In genomic region chr11:99275624-99276023, GRCm38 (mm10) we compare ENCODE assay signal across 31 mouse cellular contexts. TPM values are rescaled to one million over a fixed set of nuclear protein-coding genes. Genes with fewer than 3 reads are reported as not detected.
DNase-seq lines count a peak whose midpoint lies in the region; ATAC-seq and TF ChIP-seq lines count a peak whose summit lies in the region.
"Had no signal": no experiment of that assay in that cellular context is flagged by ENCODE, and none has a peak within 500 bp of the region (broad histone marks: within the 10 kb centered on the region; RNA-seq: fewer than 3 reads in every experiment).

No protein-coding gene starts in this region.

- H3K9ac ChIP-seq in liver, adult 2 months (ENCODE audit: low read depth, low read length): no peak overlapping the region
- H3K9ac ChIP-seq in liver, embryonic 11.5 days (ENCODE audit: low read depth, low read length): no peak overlapping the region
- no peak overlapping the region for H3K9ac ChIP-seq in liver, embryonic 15.5 days
- no peak overlapping the region for H3K9ac ChIP-seq in liver, postnatal 0 days (replicated peaks)
- H3K9ac ChIP-seq: embryonic facial prominence, embryonic 13.5 days; embryonic facial prominence, embryonic 15.5 days; forebrain, embryonic 12.5 days had no signal

- no peak for TF ChIP-seq CTCF in liver, adult 2 months (IDR thresholded peaks at IDR 0.05; ENCODE audit: low read depth, low read length)
- TF ChIP-seq CTCF in liver, postnatal 0 days (IDR thresholded peaks at IDR 0.05; ENCODE audit: low read depth): no peak

- no peak for TF ChIP-seq POLR2A in liver, adult 2 months (IDR thresholded peaks at IDR 0.05; ENCODE audit: extremely low read depth, insufficient read depth, low read length)

- no peaks in the 10 kb centered on the region for H3K9me3 ChIP-seq in liver, embryonic 11.5 days (ENCODE audit: control insufficient read depth, low read length)
- no peaks in the 10 kb centered on the region for H3K9me3 ChIP-seq in liver, embryonic 15.5 days (replicated peaks)
- H3K9me3 ChIP-seq in liver, postnatal 0 days (ENCODE audit: low read length): no peaks in the 10 kb centered on the region
- H3K9me3 ChIP-seq: embryonic facial prominence, embryonic 13.5 days; embryonic facial prominence, embryonic 15.5 days; forebrain, embryonic 10.5 days; forebrain, embryonic 12.5 days had no signal

- TF ChIP-seq EP300 in liver, postnatal 0 days (IDR thresholded peaks at IDR 0.05; ENCODE audit: low read depth): no peak

- no peak overlapping the region for H3K27ac ChIP-seq in liver, adult 2 months (replicated peaks; ENCODE audit: insufficient read depth, low read depth, low read length)
- no peak overlapping the region; the same call in 1 of the 2 replicates for H3K27ac ChIP-seq in liver, embryonic 11.5 days (ENCODE audit: low read depth, low read length)
- H3K27ac ChIP-seq in liver, embryonic 15.5 days (replicated peaks): no peak overlapping the region
- peak overlapping the region; percentile 55; the same call in 1 of the 2 replicates for H3K27ac ChIP-seq in liver, postnatal 0 days (ENCODE audit: low read depth)
- H3K27ac ChIP-seq: embryonic facial prominence, embryonic 13.5 days; embryonic facial prominence, embryonic 15.5 days; forebrain, embryonic 10.5 days; forebrain, embryonic 12.5 days had no signal

- no peaks in the 10 kb centered on the region for H3K36me3 ChIP-seq in liver, adult 2 months (ENCODE audit: control insufficient read depth, insufficient read depth, low read length)
- no peaks in the 10 kb centered on the region for H3K36me3 ChIP-seq in liver, embryonic 11.5 days (ENCODE audit: control insufficient read depth, insufficient read depth, low read length)
- H3K36me3 ChIP-seq in liver, embryonic 15.5 days (replicated peaks): no peaks in the 10 kb centered on the region
- H3K36me3 ChIP-seq in liver, postnatal 0 days (replicated peaks; ENCODE audit: insufficient read depth, low read length): no peaks in the 10 kb centered on the region
- H3K36me3 ChIP-seq: embryonic facial prominence, embryonic 13.5 days; embryonic facial prominence, embryonic 15.5 days; forebrain, embryonic 10.5 days; forebrain, embryonic 12.5 days had no signal

- 48% methylated on average over 6 of the region's 6 CpGs for WGBS in liver, adult 2 months
- WGBS in liver, embryonic 11.5 days: 71% methylated on average over 6 of the region's 6 CpGs
- 58% methylated on average over 6 of the region's 6 CpGs for WGBS in liver, embryonic 15.5 days (ENCODE audit: insufficient replicate concordance)
- 55% methylated on average over 6 of the region's 6 CpGs for WGBS in liver, postnatal 0 days (ENCODE audit: insufficient replicate concordance)

- ATAC-seq in liver, embryonic 11.5 days (replicated peaks; ENCODE audit: low FRiP score): no peak
- peak; percentile 69 for ATAC-seq in liver, embryonic 15.5 days (ENCODE audit: insufficient read depth)
- peak; percentile 93 for ATAC-seq in liver, postnatal 0 days
- ATAC-seq: CD4-positive, CD25-positive, alpha-beta regulatory T cell, adult 4 months; forebrain, embryonic 14.5 days; forebrain, embryonic 16.5 days had no signal

- H3K4me2 ChIP-seq in liver, embryonic 11.5 days: no peak overlapping the region
- no peak overlapping the region for H3K4me2 ChIP-seq in liver, embryonic 15.5 days
- no peak overlapping the region for H3K4me2 ChIP-seq in liver, postnatal 0 days (ENCODE audit: low read depth, low read length)
- H3K4me2 ChIP-seq: embryonic facial prominence, embryonic 13.5 days; embryonic facial prominence, embryonic 15.5 days; forebrain, embryonic 12.5 days had no signal

- no peaks in the 10 kb centered on the region for H3K79me2 ChIP-seq in liver, adult 2 months (ENCODE audit: control insufficient read depth, insufficient read depth, low read length)

- no peaks in the 10 kb centered on the region for H3K27me3 ChIP-seq in liver, adult 2 months (ENCODE audit: control insufficient read depth, insufficient read depth, low read length)
- no peaks in the 10 kb centered on the region for H3K27me3 ChIP-seq in liver, embryonic 11.5 days (replicated peaks; ENCODE audit: control insufficient read depth, insufficient read depth, low read length)
- no peaks in the 10 kb centered on the region for H3K27me3 ChIP-seq in liver, embryonic 15.5 days
- no peaks in the 10 kb centered on the region for H3K27me3 ChIP-seq in liver, postnatal 0 days (ENCODE audit: insufficient read depth, low read length)
- H3K27me3 ChIP-seq: embryonic facial prominence, embryonic 13.5 days; forebrain, embryonic 12.5 days had no signal

- 0 out of 2 replicates have a peak, but pooled peaks cover 2% of the 10 kb centered on the region for H3K4me1 ChIP-seq in liver, adult 2 months (ENCODE audit: control insufficient read depth, insufficient read depth, low read length)
- H3K4me1 ChIP-seq in liver, embryonic 11.5 days (replicated peaks; ENCODE audit: control insufficient read depth, insufficient read depth, low read length): no peaks in the 10 kb centered on the region
- no peaks in the 10 kb centered on the region for H3K4me1 ChIP-seq in liver, embryonic 15.5 days (replicated peaks)
- no peaks in the 10 kb centered on the region for H3K4me1 ChIP-seq in liver, postnatal 0 days (ENCODE audit: insufficient read depth)
- H3K4me1 ChIP-seq: forebrain, embryonic 10.5 days; forebrain, embryonic 12.5 days had no signal

- no peak overlapping the region for H3K4me3 ChIP-seq in liver, adult 2 months (ENCODE audit: insufficient read depth, low read depth, low read length)
- H3K4me3 ChIP-seq in liver, embryonic 11.5 days (ENCODE audit: low read depth, low read length): no peak overlapping the region
- no peak overlapping the region for H3K4me3 ChIP-seq in liver, embryonic 15.5 days (replicated peaks)
- H3K4me3 ChIP-seq in liver, postnatal 0 days (ENCODE audit: low read depth, low read length): no peak overlapping the region
- H3K4me3 ChIP-seq: embryonic facial prominence, embryonic 13.5 days; embryonic facial prominence, embryonic 15.5 days; erythroblast, embryonic 14.5 days; forebrain, embryonic 10.5 days; forebrain, embryonic 12.5 days had no signal

- DNase-seq in liver, adult 2 months (ENCODE audit: extremely low read depth, low read depth, low spot score): peak; percentile 25
- no peak for DNase-seq in liver, embryonic 11.5 days (ENCODE audit: low spot score)
- DNase-seq in liver: no peak
- DNase-seq in liver, postnatal 0 days: peak; percentile 27
- no peak for DNase-seq in kidney, postnatal 10 days
- DNase-seq: adrenal gland, adult 2 months; adrenal gland, postnatal 10 days; adrenal gland, postnatal 25 days; B cell, adult 2 months; cerebellum, adult 11 months; cerebellum, adult 18-20 months; cerebellum, adult 8-10 months; cerebellum, adult 9-11 months; cerebellum, postnatal 14 days; cerebellum, postnatal 36 days; embryo, embryonic 11 days had no signal

RNA-seq across cellular contexts. Expression of gene Krt24, which starts 9.4 kb away (rescaled TPM):
- not detected in 2 replicates for total RNA-seq in liver, adult 2 months (2014; rRNA removed)
- not detected in 2 replicates for polyA plus RNA-seq in liver, adult 2 months (2012; rRNA removed)
- not detected in 2 replicates for polyA plus RNA-seq in liver, embryonic 11.5 days (2014; fragmentation: Nextera tagmentation; extraction: Ambion mirVana)
- polyA plus RNA-seq in liver, embryonic 15.5 days (2015; fragmentation: Nextera tagmentation; extraction: Ambion mirVana): not detected in 2 replicates
- not detected in 2 replicates for polyA plus RNA-seq in liver, postnatal 0 days (2015; fragmentation: Nextera tagmentation; extraction: Ambion mirVana)
- total RNA-seq: adrenal gland, adult 2 months; adrenal gland, postnatal 10 days; adrenal gland, postnatal 25 days; adrenal gland, postnatal 4 days; CH12.LX; common myeloid progenitor, adult 5-6 weeks; ES-E14; MEL had no signal
- polyA plus RNA-seq: adrenal gland, adult 2 months; CD4-positive, CD25-positive, alpha-beta regulatory T cell, adult 4 months; erythroblast, embryonic 14.5 days; forebrain, embryonic 10.5 days; forebrain, embryonic 12.5 days; forebrain, embryonic 14.5 days had no signal

RNA-seq across cellular contexts. Expression of gene Krt222, which starts 31.7 kb away (rescaled TPM):
- total RNA-seq in liver, adult 2 months (2014; rRNA removed): 0.07 and 0.09 TPM in 2 replicates
- not detected in 2 replicates for polyA plus RNA-seq in liver, adult 2 months (2012; rRNA removed)
- polyA plus RNA-seq in liver, embryonic 11.5 days (2014; fragmentation: Nextera tagmentation; extraction: Ambion mirVana): 0.14 and 0.61 TPM in 2 replicates
- 0.06 and 0.07 TPM in 2 replicates for polyA plus RNA-seq in liver, embryonic 15.5 days (2015; fragmentation: Nextera tagmentation; extraction: Ambion mirVana)
- polyA plus RNA-seq in liver, postnatal 0 days (2015; fragmentation: Nextera tagmentation; extraction: Ambion mirVana): 0.39 and 0.55 TPM in 2 replicates
- total RNA-seq: common myeloid progenitor, adult 5-6 weeks; MEL had no signal

RNA-seq across cellular contexts. Expression of gene Smarce1, which starts 44.8 kb away (rescaled TPM):
- 25.5 and 35.9 TPM in 2 replicates for total RNA-seq in liver, adult 2 months (2014; rRNA removed)
- polyA plus RNA-seq in liver, adult 2 months (2012; rRNA removed): 8.7 and 11.9 TPM in 2 replicates
- 145 and 150 TPM in 2 replicates for polyA plus RNA-seq in liver, embryonic 11.5 days (2014; fragmentation: Nextera tagmentation; extraction: Ambion mirVana)
- 62.2 and 66.5 TPM in 2 replicates for polyA plus RNA-seq in liver, embryonic 15.5 days (2015; fragmentation: Nextera tagmentation; extraction: Ambion mirVana)
- polyA plus RNA-seq in liver, postnatal 0 days (2015; fragmentation: Nextera tagmentation; extraction: Ambion mirVana): 57.4 and 61.0 TPM in 2 replicates

RNA-seq across cellular contexts. Expression of gene Krt25, which starts 47.1 kb away (rescaled TPM):
- not detected in 2 replicates for total RNA-seq in liver, adult 2 months (2014; rRNA removed)
- polyA plus RNA-seq in liver, adult 2 months (2012; rRNA removed): not detected in 2 replicates
- polyA plus RNA-seq in liver, embryonic 11.5 days (2014; fragmentation: Nextera tagmentation; extraction: Ambion mirVana): not detected in 2 replicates
- polyA plus RNA-seq in liver, embryonic 15.5 days (2015; fragmentation: Nextera tagmentation; extraction: Ambion mirVana): not detected in 2 replicates
- 0.11 and 0.14 TPM in 2 replicates for polyA plus RNA-seq in liver, postnatal 0 days (2015; fragmentation: Nextera tagmentation; extraction: Ambion mirVana)
- total RNA-seq: adrenal gland, adult 2 months; adrenal gland, postnatal 25 days; adrenal gland, postnatal 4 days; common myeloid progenitor, adult 5-6 weeks; ES-E14; MEL had no signal
- polyA plus RNA-seq: adrenal gland, adult 2 months; CD4-positive, CD25-positive, alpha-beta regulatory T cell, adult 4 months; embryonic facial prominence, embryonic 11.5 days; erythroblast, embryonic 14.5 days; forebrain, embryonic 10.5 days; forebrain, embryonic 16.5 days had no signal

Comparison
In these comparisons a context has a peak if more than half of its experiments do, and no peak if none do; other contexts are left out.
1. DNase-seq: peak in liver, adult 2 months (single experiment) and liver, postnatal 0 days (single experiment); none in liver, embryonic 11.5 days (single experiment), liver (single experiment) and kidney, postnatal 10 days (single experiment).